Mouse (Mus musculus): ENCODE measurements around the gene Gm28053. TPM values are rescaled to one million over a fixed set of nuclear protein-coding genes. Genes with fewer than 3 reads are reported as not detected.
"Not testable (repeated sequence)": the region's sequence is repeated elsewhere in the genome, so short reads cannot be mapped to it uniquely, and the experiment has no call there.

The Gm28053 gene
- polyA plus RNA-seq, 1 experiment from 2014 or later = not detected

- H3K27ac ChIP-seq = no peak overlapping the region
- H3K27me3 ChIP-seq = no peaks in the 10 kb centered on the region
- no peak overlapping the region for H3K9ac ChIP-seq (replicated peaks)
- no peak overlapping the region for H3K4me3 ChIP-seq (replicated peaks)
- no peak overlapping the region for H3K4me2 ChIP-seq (replicated peaks)
- no peaks in the 10 kb centered on the region for H3K4me1 ChIP-seq (replicated peaks)
- ATAC-seq = no peak
- no peaks in the 10 kb centered on the region for H3K9me3 ChIP-seq
- H3K36me3 ChIP-seq = no peaks in the 10 kb centered on the region
- 81% methylated on average over 3 of the region's 3 CpGs for WGBS
These were observed 36.8 kb upstream of the Gm28053 start for GRCm38 (mm10) chr6:48681472-48682090.

- Histone ChIP-seq H3K4me3 (replicated peaks) (no peak overlapping the region), H3K27me3 (no peaks in the 10 kb centered on the region), H3K9me3 (no peaks in the 10 kb centered on the region), H3K9ac (replicated peaks) (no peak overlapping the region), H3K4me2 (replicated peaks) (no peak overlapping the region), H3K27ac (no peak overlapping the region), H3K36me3 (no peaks in the 10 kb centered on the region), H3K4me1 (replicated peaks) (no peaks in the 10 kb centered on the region)
- WGBS = 78% methylated on average over 4 of the region's 4 CpGs
- ATAC-seq = no peak
These were observed 36.1 kb upstream of the Gm28053 start for GRCm38 (mm10) chr6:48682271-48682670.

GRCm38 (mm10) chr6:48683263-48683821 is 35.1 kb upstream of the Gm28053 start:
- not testable (repeated sequence) for H3K27ac ChIP-seq; H3K27me3 ChIP-seq; H3K9me3 ChIP-seq; ATAC-seq; H3K36me3 ChIP-seq; H3K4me1 ChIP-seq (replicated peaks); H3K4me2 ChIP-seq (replicated peaks); H3K9ac ChIP-seq (replicated peaks); H3K4me3 ChIP-seq (replicated peaks)
- 97% methylated on average over 4 of the region's 4 CpGs for WGBS

GRCm38 (mm10) chr6:48684319-48684718 is 34.1 kb upstream of the Gm28053 start, which contains the start of gene Gimap4:
Gimap4 (plus strand) TSS chr6:48684549.
- Histone ChIP-seq H3K27me3 (no peaks in the 10 kb centered on the region), H3K4me1 (replicated peaks) (no peaks in the 10 kb centered on the region), H3K36me3 (no peaks in the 10 kb centered on the region), H3K9ac (replicated peaks) (no peak within 1 kb of the TSS), H3K9me3 (no peaks in the 10 kb centered on the region), H3K4me3 (replicated peaks) (no peak within 1 kb of the TSS), H3K27ac (no peak within 1 kb of the TSS), H3K4me2 (replicated peaks) (no peak within 1 kb of the TSS)
- no peak for ATAC-seq
- WGBS = 84% methylated on average over 5 of the region's 5 CpGs

GRCm38 (mm10) chr6:48684806-48685205 is 33.6 kb upstream of the Gm28053 start:
- H3K9ac ChIP-seq (replicated peaks) = no peak overlapping the region
- H3K4me3 ChIP-seq (replicated peaks) = no peak overlapping the region
- no peak overlapping the region for H3K27ac ChIP-seq
- no peaks in the 10 kb centered on the region for H3K4me1 ChIP-seq (replicated peaks)
- no peak overlapping the region for H3K4me2 ChIP-seq (replicated peaks)
- no peak for ATAC-seq
- 50% methylated on average over 4 of the region's 4 CpGs for WGBS
- no peaks in the 10 kb centered on the region for H3K27me3 ChIP-seq
- no peaks in the 10 kb centered on the region for H3K9me3 ChIP-seq
- no peaks in the 10 kb centered on the region for H3K36me3 ChIP-seq

- H3K4me3 ChIP-seq (replicated peaks) = no peak overlapping the region
- H3K9ac ChIP-seq (replicated peaks) = no peak overlapping the region
- H3K36me3 ChIP-seq = no peaks in the 10 kb centered on the region
- ATAC-seq = no peak
- H3K27ac ChIP-seq = no peak overlapping the region
- H3K9me3 ChIP-seq = no peaks in the 10 kb centered on the region
- 81% methylated on average over 2 of the region's 2 CpGs for WGBS
- H3K27me3 ChIP-seq = no peaks in the 10 kb centered on the region
- H3K4me2 ChIP-seq (replicated peaks) = no peak overlapping the region
- no peaks in the 10 kb centered on the region for H3K4me1 ChIP-seq (replicated peaks)
These were observed 33.2 kb upstream of the Gm28053 start for GRCm38 (mm10) chr6:48685251-48685650.

- Histone ChIP-seq H3K27me3 (no peaks in the 10 kb centered on the region), H3K9me3 (no peaks in the 10 kb centered on the region), H3K27ac (no peak overlapping the region), H3K9ac (replicated peaks) (no peak overlapping the region), H3K4me3 (replicated peaks) (no peak overlapping the region), H3K36me3 (no peaks in the 10 kb centered on the region), H3K4me2 (replicated peaks) (no peak overlapping the region), H3K4me1 (replicated peaks) (no peaks in the 10 kb centered on the region)
- WGBS = 88% methylated on average over 7 of the region's 7 CpGs
- no peak for ATAC-seq
These were observed 32.4 kb upstream of the Gm28053 start for GRCm38 (mm10) chr6:48685694-48686665.

GRCm38 (mm10) chr6:48687077-48687476 is 31.3 kb upstream of the Gm28053 start:
- H3K27me3 ChIP-seq = no peaks in the 10 kb centered on the region
- H3K4me3 ChIP-seq (replicated peaks) = no peak overlapping the region
- no peaks in the 10 kb centered on the region for H3K36me3 ChIP-seq
- no peaks in the 10 kb centered on the region for H3K4me1 ChIP-seq (replicated peaks)
- no peak for ATAC-seq
- no peak overlapping the region for H3K27ac ChIP-seq
- WGBS = 83% methylated on average over 2 of the region's 2 CpGs
- no peak overlapping the region for H3K4me2 ChIP-seq (replicated peaks)
- no peaks in the 10 kb centered on the region for H3K9me3 ChIP-seq
- H3K9ac ChIP-seq (replicated peaks) = no peak overlapping the region

- H3K9ac ChIP-seq (replicated peaks) = no peak overlapping the region
- no peak overlapping the region for H3K27ac ChIP-seq
- H3K9me3 ChIP-seq = no peaks in the 10 kb centered on the region
- WGBS = 97% methylated on average over 2 of the region's 2 CpGs
- no peak overlapping the region for H3K4me2 ChIP-seq (replicated peaks)
- no peak overlapping the region for H3K4me3 ChIP-seq (replicated peaks)
- H3K27me3 ChIP-seq = no peaks in the 10 kb centered on the region
- H3K4me1 ChIP-seq (replicated peaks) = no peaks in the 10 kb centered on the region
- ATAC-seq = no peak
- no peaks in the 10 kb centered on the region for H3K36me3 ChIP-seq
These were observed 29.1 kb upstream of the Gm28053 start for GRCm38 (mm10) chr6:48689320-48689719.

GRCm38 (mm10) chr6:48692962-48693361 is 25.4 kb upstream of the Gm28053 start:
- no peaks in the 10 kb centered on the region for H3K4me1 ChIP-seq (replicated peaks)
- no peak overlapping the region for H3K9ac ChIP-seq (replicated peaks)
- WGBS = 94% methylated on average over 6 of the region's 6 CpGs
- no peaks in the 10 kb centered on the region for H3K27me3 ChIP-seq
- no peaks in the 10 kb centered on the region for H3K9me3 ChIP-seq
- H3K36me3 ChIP-seq = no peaks in the 10 kb centered on the region
- no peak overlapping the region for H3K4me3 ChIP-seq (replicated peaks)
- no peak overlapping the region for H3K4me2 ChIP-seq (replicated peaks)
- ATAC-seq = no peak
- no peak overlapping the region for H3K27ac ChIP-seq

GRCm38 (mm10) chr6:48696830-48697554 is 21.4 kb upstream of the Gm28053 start:
- Histone ChIP-seq H3K9me3 (no peaks in the 10 kb centered on the region), H3K4me2 (replicated peaks) (no peak overlapping the region), H3K4me3 (replicated peaks) (no peak overlapping the region), H3K4me1 (replicated peaks) (no peaks in the 10 kb centered on the region), H3K9ac (replicated peaks) (no peak overlapping the region), H3K36me3 (no peaks in the 10 kb centered on the region), H3K27ac (no peak overlapping the region), H3K27me3 (no peaks in the 10 kb centered on the region)
- 86% methylated on average over 4 of the region's 4 CpGs for WGBS
- no peak for ATAC-seq

- 48% methylated on average over 1 of the region's 1 CpGs for WGBS
- H3K27me3 ChIP-seq = no peaks in the 10 kb centered on the region
- no peaks in the 10 kb centered on the region for H3K4me1 ChIP-seq (replicated peaks)
- no peaks in the 10 kb centered on the region for H3K36me3 ChIP-seq
- no peak overlapping the region for H3K4me3 ChIP-seq (replicated peaks)
- H3K9ac ChIP-seq (replicated peaks) = no peak overlapping the region
- no peak overlapping the region for H3K27ac ChIP-seq
- no peak for ATAC-seq
- H3K4me2 ChIP-seq (replicated peaks) = no peak overlapping the region
- no peaks in the 10 kb centered on the region for H3K9me3 ChIP-seq
These were observed 20.9 kb upstream of the Gm28053 start for GRCm38 (mm10) chr6:48697555-48697930.

Data from midbrain, embryonic 13.5 days (tissue).